Mouse (Mus musculus) lung, adult 18-20 months (tissue): ENCODE results near the gene Hoxc5.

Experiments
- DNase-seq, 2 experiments: peaks; one replicate each; pipeline ENCODE4 v3.0.0; 2022; ENCODE audit warnings: mixed read lengths in 2 of 2

Gene Hoxc5

DNA sequence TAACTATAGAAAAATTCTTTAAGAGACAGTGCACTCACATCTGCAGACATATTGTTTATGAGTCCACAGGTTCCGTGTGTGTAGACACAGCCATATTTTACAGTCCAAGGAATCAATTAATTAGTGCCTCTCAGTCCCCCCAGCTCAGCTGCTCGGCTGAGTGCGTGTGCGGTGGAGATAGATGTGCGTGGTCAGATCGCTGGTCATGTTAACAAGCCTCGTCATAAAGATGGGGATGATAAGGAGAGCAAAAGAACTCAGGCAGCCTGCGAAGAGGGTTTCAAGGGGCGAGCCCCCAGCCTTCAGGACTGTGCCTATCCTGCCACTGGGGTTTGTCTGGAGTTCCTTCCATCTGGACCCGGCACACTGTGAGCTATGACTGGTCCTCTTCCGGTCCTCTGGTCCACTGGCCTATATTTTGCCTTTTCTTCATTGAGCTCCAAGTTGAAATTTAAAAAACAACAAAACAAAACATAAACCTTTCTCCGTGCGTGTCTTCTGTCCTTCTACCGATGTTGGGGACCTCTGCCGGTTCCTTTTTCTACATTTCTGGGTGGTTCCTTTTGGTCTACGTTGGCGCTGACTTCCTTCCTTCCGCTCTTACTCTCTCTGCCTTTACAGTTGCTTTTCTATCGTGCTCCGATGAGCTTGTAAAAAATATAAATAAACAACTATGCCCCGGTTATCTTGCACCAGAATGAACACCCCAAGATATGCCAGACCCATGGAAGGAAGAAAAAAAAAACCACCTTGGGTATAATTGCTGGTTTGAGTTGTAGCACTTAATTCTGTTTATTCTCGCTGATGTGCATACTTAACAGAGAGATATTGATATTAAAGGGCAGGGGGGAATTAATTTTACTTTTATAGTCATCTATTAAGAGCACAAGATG is 21.8 kb upstream of the Hoxc5 start:
- no peak for DNase-seq

DNA sequence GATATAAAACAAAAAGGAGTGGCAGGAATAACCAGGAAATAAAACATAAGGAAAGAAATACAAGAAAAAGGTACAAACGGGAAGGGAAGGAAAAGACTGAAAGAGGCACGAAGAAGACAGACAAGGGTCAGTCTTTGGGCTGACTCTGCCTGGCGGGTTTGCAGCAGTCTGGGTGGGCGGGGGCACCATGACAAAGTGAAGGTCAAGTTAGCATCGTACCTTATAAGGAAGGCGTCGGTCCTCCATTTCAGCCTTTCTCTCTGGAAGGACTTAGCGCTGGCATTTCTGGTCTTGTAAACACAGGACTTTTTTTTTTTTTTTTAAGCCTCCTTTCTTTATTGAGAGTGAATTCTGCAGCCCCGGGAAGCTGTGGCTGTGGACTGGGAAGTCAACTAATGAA is 20.0 kb upstream of the Hoxc5 start:
- DNase-seq = no peak

DNA sequence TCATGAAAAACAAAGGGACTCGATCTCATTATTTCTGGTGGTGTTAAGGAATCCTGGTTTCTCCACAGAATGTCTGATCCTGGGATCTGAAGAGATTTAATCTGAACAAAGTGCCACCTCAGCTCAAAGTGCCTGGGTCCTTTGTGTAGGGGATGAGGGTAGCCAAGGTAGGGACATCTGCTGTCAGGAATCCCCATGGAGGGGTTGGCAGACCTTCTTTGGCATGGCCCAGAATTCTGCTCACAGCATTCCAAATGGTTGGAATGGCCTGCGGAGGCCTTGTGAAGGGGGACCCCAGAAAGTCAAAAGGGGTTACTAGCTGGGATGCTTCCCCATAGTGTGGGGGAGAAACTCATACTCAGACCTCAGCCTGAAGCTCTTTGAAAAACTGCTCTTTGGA is 18.4 kb upstream of the Hoxc5 start:
- no peak for DNase-seq

DNA sequence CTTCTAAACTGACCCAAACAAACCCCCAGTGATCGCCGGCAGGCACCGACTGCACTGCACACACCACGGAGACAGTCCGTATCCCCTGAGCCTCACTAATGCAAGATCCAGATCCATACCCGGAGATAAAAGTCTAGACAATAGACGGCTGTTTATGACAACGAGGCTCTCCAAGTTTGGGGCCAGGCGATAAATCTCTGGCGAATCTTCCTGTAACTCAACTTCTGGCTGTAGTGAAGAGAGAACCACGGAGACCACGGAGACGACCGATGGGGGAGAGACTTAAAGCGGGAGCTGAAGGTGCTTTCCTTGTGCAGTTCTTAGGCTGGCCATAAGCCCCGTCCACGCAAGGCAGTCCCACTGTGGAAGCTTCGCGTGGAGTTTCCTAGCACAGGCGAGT is 17.5 kb upstream of the Hoxc5 start:
- DNase-seq = no peak

DNA sequence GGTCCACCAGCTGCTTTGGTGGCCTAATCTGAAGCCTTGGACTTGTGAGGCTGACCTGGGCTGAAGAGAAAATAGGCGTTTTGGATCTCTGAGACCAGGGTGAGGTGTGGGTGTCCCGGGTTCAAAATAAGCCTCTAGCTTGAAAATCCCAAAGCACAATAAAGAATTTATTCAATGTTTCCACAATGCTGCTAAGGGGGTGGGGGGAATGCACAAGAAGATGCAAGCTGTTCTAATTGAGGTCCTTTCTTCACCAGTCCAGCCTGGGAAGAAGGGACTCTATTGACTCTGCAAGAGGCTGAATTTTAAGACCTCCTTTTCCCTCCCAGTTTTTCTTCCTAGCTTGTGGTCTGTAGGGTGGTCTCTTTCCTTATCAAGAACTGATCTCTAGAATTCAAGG is 16.4 kb upstream of the Hoxc5 start:
- DNase-seq = no peak

DNA sequence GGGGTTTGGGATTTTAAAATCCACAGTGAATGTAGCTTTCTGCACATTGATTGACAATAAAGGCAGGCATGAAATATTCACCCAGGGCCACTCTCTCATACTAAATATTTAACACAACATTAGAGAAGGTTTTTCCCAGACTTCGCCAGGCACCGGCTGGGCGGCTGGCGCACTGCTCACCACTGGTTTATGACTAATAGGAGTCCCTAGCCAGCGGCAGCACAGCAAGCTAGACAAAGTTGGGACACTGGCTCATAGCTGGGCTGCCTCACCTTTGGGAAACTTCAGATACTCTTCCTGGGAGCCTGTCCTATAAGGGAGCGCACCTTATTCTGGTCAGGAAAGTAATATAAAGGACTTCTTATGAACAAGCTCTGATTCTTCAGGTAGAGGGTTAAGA is 13.7 kb upstream of the Hoxc5 start:
- no peak for DNase-seq

DNA sequence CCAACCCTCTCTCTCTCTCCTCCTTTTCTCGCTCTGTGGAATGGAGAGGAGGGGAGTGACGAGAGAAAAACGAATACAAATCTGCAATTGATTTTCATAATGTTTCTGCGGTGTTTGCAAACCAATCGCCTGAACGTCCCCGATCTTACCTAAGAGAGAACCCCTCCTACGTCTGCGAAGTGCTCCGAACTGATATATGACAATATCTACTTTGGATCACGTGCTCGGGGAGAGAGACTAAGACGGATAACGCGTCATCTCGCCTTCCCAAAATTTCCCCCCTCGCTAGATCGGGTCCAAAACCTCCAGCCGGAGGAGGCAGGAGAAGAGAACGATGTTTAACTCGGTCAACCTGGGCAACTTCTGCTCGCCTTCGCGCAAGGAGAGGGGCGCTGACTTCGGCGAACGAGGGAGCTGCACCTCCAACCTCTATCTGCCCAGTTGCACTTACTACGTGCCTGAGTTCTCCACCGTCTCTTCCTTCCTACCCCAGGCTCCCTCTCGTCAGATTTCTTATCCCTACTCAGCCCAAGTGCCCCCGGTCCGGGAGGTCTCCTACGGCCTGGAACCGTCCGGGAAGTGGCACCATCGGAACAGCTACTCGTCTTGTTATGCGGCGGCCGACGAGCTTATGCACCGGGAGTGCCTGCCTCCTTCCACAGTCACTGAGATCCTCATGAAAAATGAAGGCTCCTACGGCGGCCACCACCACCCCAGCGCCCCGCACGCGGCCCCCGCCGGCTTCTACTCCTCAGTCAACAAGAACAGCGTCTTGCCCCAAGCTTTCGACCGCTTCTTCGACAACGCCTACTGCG is 12.8 kb upstream of the Hoxc5 start, which contains the start of gene Hoxc11:
Hoxc11 (plus strand) TSS at position 236 of the 815 bp plus-strand sequence.
- DNase-seq = no peak

GRCm38 (mm10) chr15:102955007-102955382 is 12.2 kb upstream of the Hoxc5 start:
- DNase-seq = no peak

DNA sequence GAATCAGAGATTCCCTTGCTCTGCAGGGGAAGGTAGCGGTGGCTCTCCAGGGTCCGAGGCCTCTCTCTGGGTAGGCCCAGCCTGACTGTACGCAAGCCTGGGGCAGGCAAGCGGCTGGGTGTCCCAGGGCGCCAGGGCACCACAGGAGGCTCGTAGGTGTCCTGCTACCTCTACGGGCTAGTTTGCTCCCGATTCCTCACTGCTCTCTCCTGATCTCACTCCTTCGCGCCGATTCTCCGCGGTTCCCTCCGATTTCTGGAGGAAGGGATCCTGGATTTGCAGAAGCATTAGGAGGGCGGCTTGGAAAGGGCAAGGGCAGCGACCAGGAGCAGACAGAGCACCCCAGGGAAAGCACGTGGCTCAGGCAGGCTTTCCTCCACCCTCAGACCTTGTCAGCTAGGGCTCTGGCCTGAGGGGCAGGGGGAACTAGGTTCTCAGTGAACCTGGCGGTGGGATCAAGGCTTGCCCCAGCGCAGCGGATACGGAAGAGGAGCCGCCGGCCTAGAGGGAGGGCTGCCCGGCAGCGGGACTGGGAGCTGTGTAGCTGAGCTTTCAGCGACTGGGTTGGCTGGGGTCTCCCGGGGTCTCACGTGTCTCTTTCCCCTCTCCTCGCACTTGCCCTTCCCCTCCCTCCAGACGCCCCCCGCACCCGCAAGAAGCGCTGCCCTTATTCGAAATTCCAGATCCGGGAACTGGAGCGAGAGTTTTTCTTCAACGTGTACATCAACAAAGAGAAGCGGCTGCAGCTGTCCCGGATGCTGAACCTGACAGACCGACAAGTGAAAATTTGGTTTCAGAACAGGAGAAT is 11.2 kb upstream of the Hoxc5 start:
- DNase-seq = no peak

DNA sequence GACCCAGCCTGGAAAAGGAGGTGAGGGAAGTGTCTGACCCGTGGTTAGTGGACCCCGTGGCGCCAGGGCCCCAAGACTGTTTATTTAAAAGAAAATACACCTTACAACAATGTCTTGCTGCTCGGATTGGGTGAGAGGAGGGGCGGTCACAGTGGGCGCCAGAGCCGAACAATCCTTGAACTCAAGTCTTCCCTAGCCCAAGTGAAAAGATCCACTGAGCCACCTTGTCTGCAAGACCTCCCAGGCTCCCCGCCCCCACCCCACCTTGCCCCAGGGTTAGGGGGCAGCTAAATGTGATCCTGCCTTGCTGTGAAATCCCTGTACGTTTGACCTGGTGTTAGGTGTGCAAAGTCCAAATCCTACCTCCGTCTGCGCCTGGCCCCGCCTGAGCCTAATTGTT is 10.3 kb upstream of the Hoxc5 start:
- DNase-seq = no peak

DNA sequence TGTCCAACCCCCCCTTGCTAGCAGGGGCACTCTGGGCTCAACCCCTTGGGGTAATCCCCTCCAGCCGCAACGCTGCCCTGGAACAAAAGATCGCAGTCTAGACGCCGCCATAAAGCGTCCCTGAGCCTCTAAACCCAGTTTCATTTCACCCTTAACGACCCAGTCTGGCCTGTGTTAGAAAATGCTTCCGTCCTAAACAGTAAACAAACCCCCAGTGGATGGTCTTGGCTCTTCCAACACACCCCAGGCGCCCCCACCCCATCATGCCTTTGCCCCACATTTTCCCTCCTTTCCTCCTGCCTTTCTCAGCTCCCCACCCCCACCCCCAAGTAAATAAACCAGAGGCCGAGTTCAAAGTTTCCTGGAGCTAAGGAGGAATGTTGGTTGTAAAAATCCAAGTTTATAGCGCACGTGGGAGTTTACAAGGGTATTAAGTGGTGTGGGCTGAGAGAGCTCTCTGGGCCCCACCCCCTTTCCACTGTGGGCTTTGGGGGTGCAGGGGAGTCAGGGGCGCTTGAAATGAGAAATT is 7.5 kb upstream of the Hoxc5 start:
- DNase-seq = no peak

DNA sequence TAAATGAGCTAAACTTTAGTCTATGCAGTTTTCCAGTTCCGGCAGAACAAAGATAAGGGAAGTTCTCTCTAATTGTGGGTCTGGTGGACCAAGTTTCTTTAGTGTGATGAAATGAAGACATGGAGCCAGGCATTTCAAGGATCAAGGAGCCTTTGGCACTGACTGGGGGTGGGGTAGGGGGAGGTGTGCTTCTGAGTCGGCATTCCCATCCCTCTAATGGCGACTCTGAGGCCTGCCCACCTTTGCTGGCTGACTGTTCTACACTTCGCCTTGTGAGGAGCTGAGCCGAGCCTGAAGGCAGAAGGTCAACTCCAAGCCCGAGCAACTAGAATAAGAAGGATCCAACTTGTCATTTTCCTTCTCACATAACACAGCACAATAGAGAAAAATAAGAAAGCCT is 5.5 kb upstream of the Hoxc5 start:
- DNase-seq = no peak

- DNase-seq = no peak
Observed at GRCm38 (mm10) chr15:102962492-102962891, 4.8 kb upstream of the Hoxc5 start.

- no peak for DNase-seq
Observed at GRCm38 (mm10) chr15:102963259-102963658, 4.0 kb upstream of the Hoxc5 start.

- no peak for DNase-seq
Observed at GRCm38 (mm10) chr15:102963671-102964640, 3.3 kb upstream of the Hoxc5 start.

GRCm38 (mm10) chr15:102965003-102965891 is 2.0 kb upstream of the Hoxc5 start:
- DNase-seq = no peak

DNA sequence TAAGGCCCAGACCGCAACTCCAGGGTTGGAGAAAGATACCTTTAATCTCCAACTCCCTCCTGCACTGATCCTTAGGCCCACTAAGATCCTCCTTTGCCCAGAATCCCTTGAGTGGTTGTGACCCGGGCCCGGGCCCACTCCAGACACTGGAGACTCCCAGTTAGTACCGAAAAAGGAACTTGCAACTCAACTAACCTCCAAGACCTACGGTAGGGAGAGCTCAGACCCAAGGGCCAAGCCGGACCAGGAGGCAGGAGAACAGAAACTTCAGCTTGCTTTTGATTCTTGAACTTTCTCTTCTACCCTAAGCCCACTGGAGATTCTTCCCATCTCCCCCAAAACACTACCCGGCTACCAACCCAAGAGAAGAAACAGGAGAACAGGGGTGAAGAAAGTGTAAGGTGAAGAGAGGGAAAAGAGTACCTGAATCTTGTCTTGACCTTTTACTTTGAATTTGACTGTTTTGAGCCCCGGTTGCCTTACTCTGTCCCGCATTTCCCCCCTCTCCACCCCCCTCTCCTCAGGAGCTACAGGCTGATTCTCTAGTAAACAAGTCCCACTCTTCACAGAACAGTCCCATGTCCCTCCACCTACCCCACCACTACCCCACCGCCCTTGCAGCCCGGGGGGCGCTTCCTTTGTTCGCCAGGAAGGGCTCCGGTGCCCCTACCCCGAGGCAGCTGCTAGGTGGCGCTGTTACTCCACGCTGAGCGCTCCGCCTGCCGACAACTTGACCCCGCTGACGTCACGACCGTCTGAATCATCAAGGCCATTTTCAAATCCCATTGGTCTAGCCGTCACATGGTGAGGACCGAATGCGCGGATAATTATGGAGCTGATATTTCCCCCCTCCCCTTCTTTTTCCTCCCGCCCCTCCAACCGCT is 1.1 kb upstream of the Hoxc5 start:
- peak; percentile 53 to 58 for DNase-seq

- DNase-seq = no peak
Observed at GRCm38 (mm10) chr15:102966776-102967311, 399 bp upstream of the Hoxc5 start, which contains the start of gene Hoxc10. Gene Hoxc10, plus strand, starts transcription at chr15:102966796.
